Mouse (Mus musculus) thymus, adult 2 months (tissue): ENCODE data around the gene Cdv3.

Experiments used
- CTCF ChIP-seq: fragments of 200-500 bp; IDR thresholded peaks from 2 replicates; pipeline ENCODE4 v1.5.1; 2012; ENCODE audit warnings: mild to moderate bottlenecking, control low read depth, low read length, moderate library complexity, borderline replicate concordance; ENCODE audit not compliant: control insufficient read depth, poor library complexity, insufficient read depth; ENCODE audit errors: extremely low read depth
- POLR2A ChIP-seq: fragments of 200-500 bp; IDR thresholded peaks from 2 replicates; pipeline ENCODE4 v1.6.1; 2012; ENCODE audit warnings: mild to moderate bottlenecking, low read length, control low read depth, moderate library complexity; ENCODE audit not compliant: control insufficient read depth, poor library complexity, insufficient read depth; ENCODE audit errors: extremely low read depth

DNA sequence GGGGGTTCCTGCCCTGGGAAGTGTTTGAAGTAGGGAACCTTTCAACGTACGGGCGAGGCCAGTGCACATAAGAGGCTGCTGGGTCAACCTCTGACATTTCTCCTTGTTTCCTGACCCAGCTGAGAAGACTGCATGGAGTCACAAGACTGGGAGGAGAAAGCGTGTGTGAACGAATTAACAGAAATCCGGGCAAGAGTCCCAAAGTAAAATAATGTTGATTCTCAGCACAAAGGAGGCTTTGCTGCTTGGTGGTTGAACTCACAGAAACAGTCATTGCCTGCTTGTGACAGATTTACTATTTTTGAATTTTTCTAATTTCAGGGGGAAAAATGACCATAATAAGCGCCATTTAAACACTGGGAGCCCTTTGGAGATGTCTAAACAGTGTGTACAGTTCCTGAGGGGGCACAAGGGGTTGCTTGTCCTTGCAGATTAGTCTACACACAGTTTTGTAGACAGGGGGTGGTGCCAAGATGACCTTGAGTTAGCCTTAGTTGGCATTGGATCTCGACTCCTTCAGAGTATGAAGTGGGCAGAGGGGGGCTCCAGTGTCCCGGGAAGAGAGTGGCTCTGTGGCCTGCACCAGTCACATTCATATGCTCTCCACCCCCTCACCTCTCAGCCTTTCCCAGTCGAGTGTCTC lies 21.5 kb upstream of the Cdv3 start:
- no peak for TF ChIP-seq POLR2A
- TF ChIP-seq CTCF: no peak
